ENCODE assay signal across 10 mouse cellular contexts in the genomic region with DNA sequence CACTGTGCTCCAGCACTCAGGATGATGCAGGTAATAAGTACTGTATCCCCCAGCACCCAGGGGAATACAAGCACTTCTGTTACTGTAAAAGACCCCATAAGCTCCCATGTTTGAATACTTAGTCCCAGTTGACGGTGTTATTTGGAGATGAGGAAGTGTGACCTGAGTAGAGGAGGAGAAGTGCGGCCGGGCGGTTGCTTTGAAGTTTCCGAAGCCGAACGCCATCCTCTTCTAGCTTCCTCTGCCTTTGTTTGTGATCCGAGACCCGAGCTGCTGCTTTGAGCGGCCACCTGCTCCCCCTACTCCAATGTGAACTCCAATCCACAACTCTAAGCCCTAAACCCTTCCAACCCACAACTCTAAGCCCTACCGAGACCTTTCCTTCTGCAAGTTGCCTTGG.
DNase-seq lines count a peak whose midpoint lies in the region; ATAC-seq and TF ChIP-seq lines count a peak whose summit lies in the region.
"Had no signal": no experiment of that assay in that cellular context is flagged by ENCODE, and none has a peak within 500 bp of the region (broad histone marks: within the 10 kb centered on the region; RNA-seq: fewer than 3 reads in every experiment).

No protein-coding gene starts in this region.

- intact Hi-C loops in heart, adult 2 months (cut with DNase I), result no loop called here
- intact Hi-C loops in heart, postnatal 10 days (cut with DNase I), result loop anchor here (2.0 kb wide), 1 partner anchor 16 kb away; no protein-coding TSS in a partner anchor

- peak overlapping the region; percentile 6 for H3K4me3 ChIP-seq in heart, adult 2 months
- H3K4me3 ChIP-seq in hindbrain, embryonic 11.5 days (ENCODE audit: low read depth, low read length), result no peak overlapping the region
- no peak overlapping the region for H3K4me3 ChIP-seq in midbrain, embryonic 16.5 days (ENCODE audit: low read depth, low read length)

- 13% methylated on average over 11 of the region's 11 CpGs for WGBS in heart, adult 2 months
- under 1% methylated on average over 11 of the region's 11 CpGs for WGBS in hindbrain, embryonic 11.5 days
- 2% methylated on average over 11 of the region's 11 CpGs for WGBS in midbrain, embryonic 16.5 days

- H3K4me2 ChIP-seq in hindbrain, embryonic 11.5 days (replicated peaks; ENCODE audit: low read depth, low read length), result peak overlapping the region; percentile 54; the same call in 1 of the 2 replicates
- peak overlapping the region; percentile 67; the same call in 1 of the 2 replicates for H3K4me2 ChIP-seq in midbrain, embryonic 16.5 days (ENCODE audit: low read length)

- H3K9me3 ChIP-seq in hindbrain, embryonic 11.5 days (ENCODE audit: control insufficient read depth, low read length), result no peaks in the 10 kb centered on the region
- no peaks in the 10 kb centered on the region for H3K9me3 ChIP-seq in midbrain, embryonic 16.5 days (replicated peaks; ENCODE audit: control insufficient read depth, low read length, poor library complexity, severe bottlenecking)

- TF ChIP-seq POLR2A in heart, adult 2 months (IDR thresholded peaks at IDR 0.05; ENCODE audit: insufficient read depth, low read depth, low read length), result no peak

- no peak for TF ChIP-seq EP300 in heart, adult 2 months (IDR thresholded peaks at IDR 0.05; ENCODE audit: insufficient read depth, low read depth, low read length)

- no peaks in the 10 kb centered on the region for H3K27me3 ChIP-seq in heart, adult 2 months (ENCODE audit: control insufficient read depth, insufficient read depth, low read length)
- no peaks in the 10 kb centered on the region for H3K27me3 ChIP-seq in hindbrain, embryonic 11.5 days (ENCODE audit: control insufficient read depth, insufficient read depth, low read length)
- H3K27me3 ChIP-seq in midbrain, embryonic 16.5 days (ENCODE audit: control insufficient read depth, insufficient read depth, low read depth, low read length), result no peaks in the 10 kb centered on the region

- no peak for TF ChIP-seq CTCF in heart, adult 2 months (IDR thresholded peaks at IDR 0.05)

- no peaks in the 10 kb centered on the region for H3K79me2 ChIP-seq in heart, adult 2 months (replicated peaks; ENCODE audit: control insufficient read depth, insufficient read depth, low read length)

- no peaks in the 10 kb centered on the region for H3K36me3 ChIP-seq in heart, adult 2 months (ENCODE audit: control insufficient read depth, insufficient read depth, low read length)
- no peaks in the 10 kb centered on the region for H3K36me3 ChIP-seq in hindbrain, embryonic 11.5 days (ENCODE audit: control insufficient read depth, insufficient read depth, low read length)
- H3K36me3 ChIP-seq in midbrain, embryonic 16.5 days (ENCODE audit: control insufficient read depth, insufficient read depth, low read length), result no peaks in the 10 kb centered on the region

- H3K4me1 ChIP-seq in heart, adult 2 months (ENCODE audit: control insufficient read depth, insufficient read depth, low read length), result peaks cover 6% of the 10 kb centered on the region
- peaks cover 22% of the 10 kb centered on the region for H3K4me1 ChIP-seq in hindbrain, embryonic 11.5 days (replicated peaks; ENCODE audit: control insufficient read depth, insufficient read depth, low read length)
- peaks cover 33% of the 10 kb centered on the region for H3K4me1 ChIP-seq in midbrain, embryonic 16.5 days (ENCODE audit: control insufficient read depth, insufficient read depth, low read length)

- H3K9ac ChIP-seq in heart, adult 2 months (ENCODE audit: low read depth, low read length), result no peak overlapping the region
- H3K9ac ChIP-seq in hindbrain, embryonic 11.5 days (ENCODE audit: low read depth, low read length), result no peak overlapping the region
- H3K9ac ChIP-seq in midbrain, embryonic 16.5 days (ENCODE audit: low read depth, low read length), result no peak overlapping the region; the same call in 1 of the 2 replicates

- no peak overlapping the region; the same call in 1 of the 2 replicates for H3K27ac ChIP-seq in heart, adult 2 months
- H3K27ac ChIP-seq in hindbrain, embryonic 11.5 days (ENCODE audit: low read depth, low read length), result no peak overlapping the region
- H3K27ac ChIP-seq in midbrain, embryonic 16.5 days (ENCODE audit: low read length), result no peak overlapping the region
- H3K27ac ChIP-seq: macrophage had no signal

- DNase-seq in heart, adult 2 months, result no peak
- no peak for DNase-seq in heart, postnatal 10 days
- peak; percentile 34 for DNase-seq in T-cell, adult 2 months (ENCODE audit: low spot score)
- DNase-seq in hindbrain, embryonic 11.5 days (ENCODE audit: low spot score), result peak; percentile 38
- DNase-seq in layer of hippocampus, postnatal 14 days (ENCODE audit: low spot score in 2 of 2), result no peak
- no peak for DNase-seq in yolk sac, embryonic 10.5 days (ENCODE audit: low spot score)
- no peak for DNase-seq in ovary, postnatal 14 days (ENCODE audit: low spot score)
- DNase-seq: cerebellum, adult 9-10 months had no signal

- no peak for ATAC-seq in hindbrain, embryonic 11.5 days (ENCODE audit: low FRiP score)
- ATAC-seq in midbrain, embryonic 16.5 days, result no peak

Comparison
In these comparisons a context has a peak if more than half of its experiments do, and no peak if none do; other contexts are left out.
1. DNase-seq: peak in T-cell, adult 2 months (single experiment) and hindbrain, embryonic 11.5 days (single experiment); none in heart, adult 2 months (0 of 2), heart, postnatal 10 days (0 of 2), layer of hippocampus, postnatal 14 days (0 of 2), yolk sac, embryonic 10.5 days (single experiment) and ovary, postnatal 14 days (single experiment).